Mouse (Mus musculus): ENCODE results near the gene Gm43191. TPM values are rescaled to one million over a fixed set of nuclear protein-coding genes. Genes with fewer than 3 reads are reported as not detected.

The Gm43191 gene
- polyA plus RNA-seq, 1 experiment = not detected

GRCm38 (mm10) chr3:116653278-116653945 lies 27.6 kb downstream of the Gm43191 start:
- 64% methylated on average over 5 of the region's 5 CpGs for WGBS
- H3K4me3 ChIP-seq (ENCODE audit: insufficient read depth, low read depth, low read length) = no peak overlapping the region
- H3K4me1 ChIP-seq (ENCODE audit: control insufficient read depth, insufficient read depth, low read length) = peaks cover 3% of the 10 kb centered on the region; the same call in 1 of the 2 replicates
- DNase-seq = no peak
- no peaks in the 10 kb centered on the region; the same call in none of the 2 replicates for H3K36me3 ChIP-seq (ENCODE audit: control insufficient read depth, insufficient read depth, low read length)
- H3K27ac ChIP-seq (ENCODE audit: insufficient read depth, low read depth, low read length) = no peak overlapping the region
- H3K27me3 ChIP-seq (replicated peaks; ENCODE audit: control insufficient read depth, insufficient read depth, low read length) = no peaks in the 10 kb centered on the region
- TF ChIP-seq POLR2A (IDR thresholded peaks at IDR 0.05; ENCODE audit: low read depth, low read length) (no peak), CTCF (conservative IDR thresholded peaks at IDR 0.05; ENCODE audit: insufficient read depth, insufficient read length, low read depth, low read length) (no peak)

GRCm38 (mm10) chr3:116652033-116652446 lies 29.0 kb downstream of the Gm43191 start:
- 66% methylated on average over 3 of the region's 3 CpGs for WGBS
- Histone ChIP-seq H3K27ac (ENCODE audit: insufficient read depth, low read depth, low read length) (no peak overlapping the region), H3K36me3 (ENCODE audit: control insufficient read depth, insufficient read depth, low read length) (no peaks in the 10 kb centered on the region; the same call in none of the 2 replicates), H3K4me1 (ENCODE audit: control insufficient read depth, insufficient read depth, low read length) (no peaks in the 10 kb centered on the region), H3K4me3 (ENCODE audit: insufficient read depth, low read depth, low read length) (no peak overlapping the region), H3K27me3 (replicated peaks; ENCODE audit: control insufficient read depth, insufficient read depth, low read length) (no peaks in the 10 kb centered on the region)
- no peak for DNase-seq
- TF ChIP-seq POLR2A (IDR thresholded peaks at IDR 0.05; ENCODE audit: low read depth, low read length) = no peak
- TF ChIP-seq CTCF (conservative IDR thresholded peaks at IDR 0.05; ENCODE audit: insufficient read depth, insufficient read length, low read depth, low read length) = no peak

- H3K27me3 ChIP-seq (replicated peaks; ENCODE audit: control insufficient read depth, insufficient read depth, low read length) = no peaks in the 10 kb centered on the region
- no peak overlapping the region for H3K4me3 ChIP-seq (ENCODE audit: insufficient read depth, low read depth, low read length)
- H3K36me3 ChIP-seq (ENCODE audit: control insufficient read depth, insufficient read depth, low read length) = peaks cover 1% of the 10 kb centered on the region
- no peak for TF ChIP-seq CTCF (conservative IDR thresholded peaks at IDR 0.05; ENCODE audit: insufficient read depth, insufficient read length, low read depth, low read length)
- TF ChIP-seq POLR2A (IDR thresholded peaks at IDR 0.05; ENCODE audit: low read depth, low read length) = no peak
- WGBS = 95% methylated on average over 9 of the region's 9 CpGs
- H3K27ac ChIP-seq (ENCODE audit: insufficient read depth, low read depth, low read length) = no peak overlapping the region
- DNase-seq = no peak
- H3K4me1 ChIP-seq (ENCODE audit: control insufficient read depth, insufficient read depth, low read length) = no peaks in the 10 kb centered on the region
These were observed 30.4 kb downstream of the Gm43191 start for GRCm38 (mm10) chr3:116650698-116651097.

GRCm38 (mm10) chr3:116648805-116649204 lies 32.3 kb downstream of the Gm43191 start:
- TF ChIP-seq CTCF (conservative IDR thresholded peaks at IDR 0.05; ENCODE audit: insufficient read depth, insufficient read length, low read depth, low read length) = no peak
- TF ChIP-seq POLR2A (IDR thresholded peaks at IDR 0.05; ENCODE audit: low read depth, low read length) = no peak
- Histone ChIP-seq H3K27ac (ENCODE audit: insufficient read depth, low read depth, low read length) (no peak overlapping the region), H3K27me3 (replicated peaks; ENCODE audit: control insufficient read depth, insufficient read depth, low read length) (no peaks in the 10 kb centered on the region), H3K4me3 (ENCODE audit: insufficient read depth, low read depth, low read length) (no peak overlapping the region), H3K36me3 (ENCODE audit: control insufficient read depth, insufficient read depth, low read length) (peaks cover 5% of the 10 kb centered on the region), H3K4me1 (ENCODE audit: control insufficient read depth, insufficient read depth, low read length) (no peaks in the 10 kb centered on the region)
- WGBS = 92% methylated on average over 7 of the region's 7 CpGs
- DNase-seq = no peak

GRCm38 (mm10) chr3:116646387-116646786 lies 34.7 kb downstream of the Gm43191 start:
- no peak overlapping the region for H3K4me3 ChIP-seq (ENCODE audit: insufficient read depth, low read depth, low read length)
- peaks cover 7% of the 10 kb centered on the region for H3K36me3 ChIP-seq (ENCODE audit: control insufficient read depth, insufficient read depth, low read length)
- DNase-seq = no peak
- no peaks in the 10 kb centered on the region for H3K4me1 ChIP-seq (ENCODE audit: control insufficient read depth, insufficient read depth, low read length)
- H3K27ac ChIP-seq (ENCODE audit: insufficient read depth, low read depth, low read length) = no peak overlapping the region
- WGBS = 100% methylated on average over 1 of the region's 1 CpGs
- no peaks in the 10 kb centered on the region for H3K27me3 ChIP-seq (replicated peaks; ENCODE audit: control insufficient read depth, insufficient read depth, low read length)
- TF ChIP-seq POLR2A (IDR thresholded peaks at IDR 0.05; ENCODE audit: low read depth, low read length) (no peak), CTCF (conservative IDR thresholded peaks at IDR 0.05; ENCODE audit: insufficient read depth, insufficient read length, low read depth, low read length) (no peak)

GRCm38 (mm10) chr3:116642373-116642772 lies 38.7 kb downstream of the Gm43191 start:
- H3K27me3 ChIP-seq (replicated peaks; ENCODE audit: control insufficient read depth, insufficient read depth, low read length) = no peaks in the 10 kb centered on the region
- TF ChIP-seq POLR2A (IDR thresholded peaks at IDR 0.05; ENCODE audit: low read depth, low read length) (no peak), CTCF (conservative IDR thresholded peaks at IDR 0.05; ENCODE audit: insufficient read depth, insufficient read length, low read depth, low read length) (no peak)
- no peak for DNase-seq
- H3K4me3 ChIP-seq (ENCODE audit: insufficient read depth, low read depth, low read length) = no peak overlapping the region
- H3K27ac ChIP-seq (ENCODE audit: insufficient read depth, low read depth, low read length) = no peak overlapping the region
- H3K4me1 ChIP-seq (ENCODE audit: control insufficient read depth, insufficient read depth, low read length) = no peaks in the 10 kb centered on the region
- peaks cover 13% of the 10 kb centered on the region for H3K36me3 ChIP-seq (ENCODE audit: control insufficient read depth, insufficient read depth, low read length)
- WGBS = 92% methylated on average over 2 of the region's 2 CpGs

GRCm38 (mm10) chr3:116641811-116642371 lies 39.2 kb downstream of the Gm43191 start:
- H3K27ac ChIP-seq (ENCODE audit: insufficient read depth, low read depth, low read length) = no peak overlapping the region
- no peaks in the 10 kb centered on the region for H3K4me1 ChIP-seq (ENCODE audit: control insufficient read depth, insufficient read depth, low read length)
- peaks cover 13% of the 10 kb centered on the region for H3K36me3 ChIP-seq (ENCODE audit: control insufficient read depth, insufficient read depth, low read length)
- H3K4me3 ChIP-seq (ENCODE audit: insufficient read depth, low read depth, low read length) = no peak overlapping the region
- no peaks in the 10 kb centered on the region for H3K27me3 ChIP-seq (replicated peaks; ENCODE audit: control insufficient read depth, insufficient read depth, low read length)
- DNase-seq = no peak
- TF ChIP-seq CTCF (conservative IDR thresholded peaks at IDR 0.05; ENCODE audit: insufficient read depth, insufficient read length, low read depth, low read length) (no peak), POLR2A (IDR thresholded peaks at IDR 0.05; ENCODE audit: low read depth, low read length) (no peak)
- 83% methylated on average over 6 of the region's 6 CpGs for WGBS
